Mouse (Mus musculus): ENCODE results near the gene Zmym6.

Zmym6 gene

DNA sequence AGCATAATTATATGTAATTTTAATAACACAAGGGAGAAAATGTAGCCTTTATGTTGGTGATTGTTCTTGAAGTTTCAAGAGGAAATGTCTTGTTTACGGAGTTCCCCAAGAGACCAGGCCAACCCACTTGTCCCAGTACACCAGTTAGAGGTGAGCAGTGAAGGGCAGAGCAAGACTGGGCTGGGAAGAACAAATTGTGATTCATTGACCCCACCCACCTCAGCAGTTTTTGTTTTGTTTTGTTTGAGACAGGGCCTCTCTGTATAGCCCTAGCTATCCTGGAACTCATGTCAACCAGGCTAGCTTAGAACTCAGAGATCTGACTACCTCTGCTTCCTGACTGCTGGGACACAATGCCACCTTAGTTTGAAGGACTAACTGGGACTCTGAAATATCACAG lies 47.1 kb downstream of the Zmym6 start:
- DNase-seq (ENCODE audit: low spot score in 2 of 2): no peak

GRCm38 (mm10) chr4:127125834-127126463 lies 48.8 kb downstream of the Zmym6 start:
- peak; percentile 3 to 61 for DNase-seq (ENCODE audit: low spot score in 2 of 2)

- no peak for DNase-seq (ENCODE audit: low spot score in 2 of 2)
Measured at GRCm38 (mm10) chr4:127134687-127135086, 57.5 kb downstream of the Zmym6 start.

GRCm38 (mm10) chr4:127137591-127137990 lies 60.4 kb downstream of the Zmym6 start:
- no peak for DNase-seq (ENCODE audit: low spot score in 2 of 2)

GRCm38 (mm10) chr4:127138486-127138885 lies 61.3 kb downstream of the Zmym6 start:
- DNase-seq (ENCODE audit: low spot score in 2 of 2): no peak

GRCm38 (mm10) chr4:127150031-127150430 lies 72.8 kb downstream of the Zmym6 start:
- no peak for DNase-seq (ENCODE audit: low spot score in 2 of 2)

DNA sequence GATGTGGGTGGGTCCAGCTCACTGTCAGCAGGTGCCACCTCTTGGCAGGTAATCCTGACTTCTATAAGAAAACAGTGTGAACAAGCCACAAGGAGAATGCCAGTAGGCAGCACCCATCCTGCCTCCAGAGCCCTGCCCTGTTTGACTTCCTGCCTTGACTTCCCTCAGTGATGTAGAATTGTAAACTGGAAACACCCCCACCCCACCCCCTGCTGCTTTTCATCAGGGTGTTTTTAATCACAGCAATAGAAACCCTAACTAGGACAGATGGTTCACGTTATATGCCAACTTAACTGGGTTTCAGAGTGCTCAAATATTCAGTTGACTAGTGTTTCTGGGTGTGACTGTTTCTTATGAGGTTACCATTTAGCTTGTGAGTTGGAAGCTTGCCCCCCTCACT lies 76.2 kb downstream of the Zmym6 start:
- no peak for DNase-seq (ENCODE audit: low spot score in 2 of 2)

- DNase-seq (ENCODE audit: low spot score in 2 of 2): no peak
Measured at GRCm38 (mm10) chr4:127155757-127156156, 78.6 kb downstream of the Zmym6 start.

GRCm38 (mm10) chr4:127157746-127158145 lies 80.6 kb downstream of the Zmym6 start:
- no peak for DNase-seq (ENCODE audit: low spot score in 2 of 2)

GRCm38 (mm10) chr4:127163926-127164325 lies 86.7 kb downstream of the Zmym6 start:
- DNase-seq (ENCODE audit: low spot score in 2 of 2): no peak

DNA sequence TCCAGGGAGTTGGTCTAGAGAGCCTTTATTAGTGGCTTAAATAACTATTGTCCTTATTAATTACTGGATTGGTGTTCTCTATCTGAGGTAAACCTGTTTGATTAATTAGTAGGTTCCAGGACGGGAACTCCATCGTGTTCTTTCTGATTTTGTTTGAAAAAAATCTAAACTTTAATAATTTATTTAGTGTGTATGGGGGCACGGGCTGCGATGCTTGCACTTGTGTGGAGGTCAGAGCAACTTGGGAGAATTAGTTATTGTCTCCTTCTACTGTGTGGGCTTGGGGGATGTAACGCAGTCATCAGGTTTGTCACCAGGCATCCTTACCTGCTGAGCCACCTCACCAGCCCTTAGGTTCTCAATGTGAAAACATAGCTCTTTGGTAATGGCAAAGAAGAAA lies 89.9 kb downstream of the Zmym6 start:
- DNase-seq (ENCODE audit: low spot score in 2 of 2): no peak

- DNase-seq (ENCODE audit: low spot score in 2 of 2): no peak
Measured at GRCm38 (mm10) chr4:127167731-127168130, 90.5 kb downstream of the Zmym6 start.

GRCm38 (mm10) chr4:127168211-127168913 lies 91.2 kb downstream of the Zmym6 start:
- DNase-seq (ENCODE audit: low spot score in 2 of 2): no peak

- no peak for DNase-seq (ENCODE audit: low spot score in 2 of 2)
Measured at GRCm38 (mm10) chr4:127168914-127169345, 91.7 kb downstream of the Zmym6 start, which contains the start of gene Dlgap3. Gene Dlgap3, plus strand, starts transcription at chr4:127169204.

DNA sequence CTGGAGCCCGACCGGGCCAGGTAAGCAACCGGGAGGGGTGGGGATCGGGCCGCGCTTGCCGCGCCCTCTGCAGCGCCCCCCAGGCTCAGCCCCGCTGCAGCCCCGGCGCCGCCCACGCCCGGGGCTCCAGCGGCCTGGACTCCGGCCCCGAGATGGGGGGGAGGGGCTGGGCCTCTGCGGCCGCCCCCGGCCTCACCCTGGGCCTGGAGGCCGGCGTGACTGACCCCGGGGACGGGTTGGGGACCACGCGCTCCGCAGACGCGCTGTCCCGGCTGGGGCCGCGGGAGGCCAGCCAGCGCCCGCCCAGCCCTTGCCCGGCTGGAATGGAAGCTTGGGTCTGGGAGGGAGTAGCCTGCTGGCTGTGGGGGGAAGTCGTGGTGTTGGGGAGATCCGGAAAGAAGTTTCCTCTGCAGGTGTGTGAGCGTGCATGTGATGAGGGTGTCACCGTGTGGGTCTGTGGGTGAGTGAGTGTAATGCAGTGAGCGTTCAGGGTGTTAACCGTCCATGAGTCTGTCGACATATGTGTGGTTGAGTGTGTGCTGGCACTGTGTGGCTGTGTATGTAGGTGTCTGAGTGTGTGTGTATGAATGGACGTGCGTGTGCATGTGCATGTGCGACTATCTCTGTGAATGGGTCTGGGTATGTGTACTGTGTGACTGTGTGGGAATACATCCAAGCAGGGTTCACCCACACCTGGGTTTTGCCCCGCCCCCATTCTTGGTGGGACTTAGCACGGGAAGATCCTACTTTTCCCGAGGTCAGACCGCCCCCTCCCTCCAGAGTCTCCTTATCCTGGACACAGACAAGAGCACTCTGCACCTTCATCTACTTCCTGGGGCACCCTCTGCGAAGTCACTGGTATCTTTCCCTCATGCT lies 92.4 kb downstream of the Zmym6 start:
- no peak for DNase-seq (ENCODE audit: low spot score in 2 of 2)

DNA sequence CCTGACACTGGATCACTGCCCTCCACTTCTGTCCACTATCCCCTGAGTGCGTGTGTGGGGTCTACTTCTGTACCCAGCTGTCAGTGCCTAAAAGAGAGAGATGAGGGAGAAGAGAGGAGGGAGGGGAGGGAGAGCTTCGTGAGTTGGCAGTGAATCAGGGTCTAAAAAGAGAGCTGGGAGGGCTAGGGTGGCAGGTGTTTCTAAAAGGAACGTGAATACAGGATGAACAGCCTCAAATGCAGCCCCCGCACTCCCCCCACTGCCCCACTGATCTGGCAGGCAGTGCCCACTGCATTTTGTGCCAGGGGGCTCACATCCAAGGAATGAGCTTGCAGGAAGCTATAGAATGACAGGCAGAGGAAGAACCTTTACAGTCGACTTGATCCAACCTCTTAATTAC lies 93.7 kb downstream of the Zmym6 start:
- peak in 1 of 2 experiments; percentile 87 for DNase-seq (ENCODE audit: low spot score in 2 of 2)

GRCm38 (mm10) chr4:127171341-127171905 lies 94.2 kb downstream of the Zmym6 start:
- DNase-seq (ENCODE audit: low spot score in 2 of 2): no peak

- DNase-seq (ENCODE audit: low spot score in 2 of 2): no peak
Measured at GRCm38 (mm10) chr4:127172119-127172518, 94.9 kb downstream of the Zmym6 start.

DNA sequence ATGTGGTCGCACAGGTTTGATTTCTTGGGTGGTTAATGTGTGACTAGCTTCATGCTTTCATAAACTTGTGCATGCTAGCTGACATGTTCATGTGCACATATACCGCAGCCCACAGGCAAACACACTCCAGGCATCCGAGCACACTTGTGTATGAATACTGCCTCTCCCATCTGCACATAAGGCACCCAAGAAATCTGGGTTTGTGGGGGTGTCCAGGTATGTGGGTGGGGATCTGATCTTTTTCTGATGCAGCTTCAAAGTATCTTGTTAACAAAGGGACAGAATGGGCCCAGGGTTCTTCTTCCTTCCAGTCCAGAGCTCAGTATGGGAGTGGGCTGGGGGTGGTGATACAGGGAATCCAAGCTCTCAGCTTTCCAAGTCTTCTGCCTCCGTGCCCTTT lies 95.4 kb downstream of the Zmym6 start:
- DNase-seq (ENCODE audit: low spot score in 2 of 2): no peak

GRCm38 (mm10) chr4:127173461-127173860 lies 96.3 kb downstream of the Zmym6 start:
- no peak for DNase-seq (ENCODE audit: low spot score in 2 of 2)

All from left cerebral cortex, adult 9 months (tissue).